Mouse (Mus musculus): Measurements from ENCODE around the gene Ell. TPM values are rescaled to one million over a fixed set of nuclear protein-coding genes. Genes with fewer than 3 reads are reported as not detected.

Gene Ell
- polyA plus RNA-seq, 1 experiment, result 27.9 TPM

DNA sequence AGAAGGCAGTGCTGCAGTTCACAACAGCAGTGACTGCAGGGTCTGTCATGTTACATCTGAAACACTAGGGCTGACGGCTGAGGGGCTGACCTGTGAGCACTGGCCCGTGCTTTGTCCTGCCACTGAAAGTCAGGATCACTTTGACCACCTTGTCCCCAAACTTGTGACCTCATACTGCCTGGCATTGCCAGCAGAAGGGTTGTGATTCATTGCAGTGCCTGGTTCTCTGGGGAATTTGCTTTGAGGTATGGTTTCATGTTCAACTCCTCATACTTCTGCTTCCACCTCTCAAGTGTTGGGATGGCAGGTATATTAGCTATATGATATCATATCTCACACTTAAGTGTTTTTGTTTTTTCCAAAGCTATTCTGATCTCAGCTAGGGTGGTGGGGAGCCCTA lies 3.6 kb upstream of the Ell start:
- WGBS, result 90% methylated on average over 2 of the region's 2 CpGs
- TF ChIP-seq CTCF (IDR thresholded peaks at IDR 0.05; ENCODE audit: borderline replicate concordance, insufficient read depth, low read depth, low read length) (no peak), POLR2A (IDR thresholded peaks at IDR 0.05; ENCODE audit: borderline replicate concordance, insufficient read depth, low read length) (no peak)
- DNase-seq, result no peak
- Histone ChIP-seq H3K4me3 (replicated peaks; ENCODE audit: insufficient read depth, low read depth, low read length) (no peak overlapping the region), H3K27ac (ENCODE audit: insufficient read depth, low read length) (no peak overlapping the region), H3K4me1 (ENCODE audit: control insufficient read depth, insufficient read depth, low read length) (no peaks in the 10 kb centered on the region; the same call in 1 of the 2 replicates), H3K27me3 (ENCODE audit: control insufficient read depth, insufficient read depth, low read length) (no peaks in the 10 kb centered on the region)

DNA sequence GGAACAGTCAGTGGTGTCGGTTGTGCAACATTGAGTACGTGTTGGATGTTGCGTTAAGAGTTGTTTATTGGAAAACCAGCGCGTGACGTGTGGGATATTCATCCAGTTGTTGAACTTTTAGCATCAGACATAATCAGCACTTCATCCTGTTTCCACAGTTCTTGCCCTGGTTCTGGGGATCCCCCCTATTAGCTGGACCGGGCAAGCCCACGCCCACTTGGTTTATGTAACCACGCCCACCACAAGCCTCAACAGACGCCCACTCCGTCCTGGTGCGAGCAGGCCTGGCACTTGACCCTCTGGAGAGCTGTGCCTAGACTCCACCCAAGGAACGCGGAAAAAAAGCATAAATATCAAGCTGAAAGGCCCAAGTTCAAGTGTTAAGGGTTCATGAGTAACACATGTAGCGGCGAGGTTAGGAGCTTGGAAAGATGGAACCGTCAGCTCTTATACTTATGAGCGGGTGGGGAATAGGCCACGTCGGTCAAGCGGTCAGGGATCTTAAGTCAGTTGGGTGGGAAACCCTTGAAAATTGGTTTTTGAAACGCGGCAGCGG lies 1.2 kb upstream of the Ell start:
- 23% methylated on average over 24 of the region's 24 CpGs for WGBS

DNA sequence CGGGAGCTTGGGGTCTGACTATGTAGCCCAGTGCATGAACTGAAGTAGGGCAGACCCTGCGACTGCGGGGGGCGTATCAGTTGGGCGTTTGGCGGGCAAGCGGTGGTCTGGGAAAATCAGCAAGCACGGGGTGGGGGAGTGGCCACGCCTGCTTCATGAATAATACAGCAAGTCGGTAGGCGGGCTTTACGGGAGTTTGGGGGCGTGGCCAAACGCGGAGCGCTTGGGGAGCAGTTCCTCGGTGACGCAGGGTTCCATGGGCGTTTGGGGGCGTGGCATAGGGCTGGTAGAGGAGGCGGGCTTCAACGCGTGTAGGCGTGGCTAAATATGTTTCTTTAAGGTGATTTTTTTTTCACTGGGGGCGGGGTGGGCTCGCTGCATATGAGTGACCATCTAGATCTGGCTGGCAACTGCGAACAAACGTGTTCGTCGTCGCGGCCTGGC lies 602 bp upstream of the Ell start:
- no peaks in the 10 kb centered on the region for H3K27me3 ChIP-seq (ENCODE audit: control insufficient read depth, insufficient read depth, low read length)
- WGBS, result 1% methylated on average over 32 of the region's 32 CpGs
- no peak for TF ChIP-seq CTCF (IDR thresholded peaks at IDR 0.05; ENCODE audit: borderline replicate concordance, insufficient read depth, low read depth, low read length)
- TF ChIP-seq POLR2A (IDR thresholded peaks at IDR 0.05; ENCODE audit: borderline replicate concordance, insufficient read depth, low read length), result 0 out of 2 replicates have a peak, but pooled peaks have one; percentile 13
- H3K4me3 ChIP-seq (replicated peaks; ENCODE audit: insufficient read depth, low read depth, low read length), result peak overlapping the region; percentile 61
- H3K4me1 ChIP-seq (ENCODE audit: control insufficient read depth, insufficient read depth, low read length), result peaks cover 11% of the 10 kb centered on the region
- peak; percentile 98 to 99 for DNase-seq
- peak overlapping the region; percentile 48 for H3K27ac ChIP-seq (ENCODE audit: insufficient read depth, low read length)

More for the DNA sequence above, 1.2 kb upstream of the Ell start:
- Histone ChIP-seq H3K4me1 (ENCODE audit: control insufficient read depth, insufficient read depth, low read length) (peaks cover 5% of the 10 kb centered on the region; the same call in 1 of the 2 replicates), H3K27me3 (ENCODE audit: control insufficient read depth, insufficient read depth, low read length) (no peaks in the 10 kb centered on the region), H3K27ac (ENCODE audit: insufficient read depth, low read length) (no peak overlapping the region), H3K4me3 (replicated peaks; ENCODE audit: insufficient read depth, low read depth, low read length) (peak overlapping the region; percentile 61)
- DNase-seq, result peak; percentile 50 to 55
- no peak for TF ChIP-seq CTCF (IDR thresholded peaks at IDR 0.05; ENCODE audit: borderline replicate concordance, insufficient read depth, low read depth, low read length)
- TF ChIP-seq POLR2A (IDR thresholded peaks at IDR 0.05; ENCODE audit: borderline replicate concordance, insufficient read depth, low read length), result no peak

DNA sequence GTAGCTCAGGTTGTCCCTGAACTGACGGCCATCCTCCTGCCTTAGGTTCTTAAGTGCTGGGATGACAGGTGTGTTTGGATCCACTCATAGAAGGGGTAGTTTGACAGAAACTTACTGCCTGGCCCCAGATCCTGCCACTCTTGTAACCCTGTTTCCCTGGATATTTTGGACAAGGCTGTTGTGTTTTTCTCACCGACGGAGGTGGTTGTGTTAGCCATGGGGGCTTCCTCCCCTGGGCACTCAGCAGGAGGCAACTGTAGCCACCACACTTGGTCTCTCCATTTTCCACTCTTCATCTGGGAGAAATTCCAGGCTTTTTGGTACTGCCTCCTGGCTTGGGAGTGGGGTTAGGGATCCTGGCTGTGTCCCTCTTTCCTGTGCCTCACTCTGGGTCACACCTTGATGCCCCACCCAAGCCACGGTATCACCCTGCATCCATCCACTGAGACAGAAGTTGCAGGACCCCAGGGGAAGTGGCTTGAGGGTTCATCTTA lies 803 bp downstream of the Ell start:
- H3K4me1 ChIP-seq (ENCODE audit: control insufficient read depth, insufficient read depth, low read length), result peaks cover 16% of the 10 kb centered on the region
- H3K4me3 ChIP-seq (replicated peaks; ENCODE audit: insufficient read depth, low read depth, low read length), result peak overlapping the region; percentile 61
- 2% methylated on average over 4 of the region's 4 CpGs for WGBS
- no peaks in the 10 kb centered on the region for H3K27me3 ChIP-seq (ENCODE audit: control insufficient read depth, insufficient read depth, low read length)
- peak; percentile 38 to 41 for DNase-seq
- TF ChIP-seq CTCF (IDR thresholded peaks at IDR 0.05; ENCODE audit: borderline replicate concordance, insufficient read depth, low read depth, low read length) (no peak), POLR2A (IDR thresholded peaks at IDR 0.05; ENCODE audit: borderline replicate concordance, insufficient read depth, low read length) (no peak)
- H3K27ac ChIP-seq (ENCODE audit: insufficient read depth, low read length), result no peak overlapping the region

DNA sequence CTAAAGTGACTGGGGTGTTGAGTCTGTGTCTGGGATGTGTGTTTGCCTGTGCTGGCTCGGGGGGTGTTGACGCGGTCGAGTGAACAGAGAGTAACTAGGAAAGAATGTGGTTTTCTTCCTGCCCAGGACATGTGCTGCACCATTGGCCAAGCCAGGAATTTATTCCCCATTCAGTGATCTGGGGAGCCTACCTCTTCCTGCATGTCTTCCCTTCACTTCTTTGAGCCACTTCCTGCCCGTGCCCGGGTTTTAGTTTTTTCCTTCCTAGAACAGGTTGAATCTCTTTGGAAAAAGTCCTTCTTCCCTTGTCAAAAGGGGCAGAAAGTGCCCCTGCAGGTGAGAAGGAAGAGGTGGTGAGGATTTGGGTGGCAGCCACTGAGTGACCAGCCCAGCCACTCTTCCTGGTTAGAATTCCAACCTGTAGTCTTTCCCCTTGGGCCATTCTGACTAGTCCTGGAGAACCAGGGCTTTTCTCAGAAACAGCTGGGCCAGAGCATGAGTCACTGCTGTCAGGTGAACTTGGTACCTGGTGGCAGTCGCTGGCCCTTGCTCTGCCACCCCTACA lies 1.3 kb downstream of the Ell start:
- peaks cover 19% of the 10 kb centered on the region for H3K4me1 ChIP-seq (ENCODE audit: control insufficient read depth, insufficient read depth, low read length)
- H3K27ac ChIP-seq (ENCODE audit: insufficient read depth, low read length), result no peak overlapping the region
- no peaks in the 10 kb centered on the region for H3K27me3 ChIP-seq (ENCODE audit: control insufficient read depth, insufficient read depth, low read length)
- DNase-seq, result no peak
- no peak for TF ChIP-seq POLR2A (IDR thresholded peaks at IDR 0.05; ENCODE audit: borderline replicate concordance, insufficient read depth, low read length)
- TF ChIP-seq CTCF (IDR thresholded peaks at IDR 0.05; ENCODE audit: borderline replicate concordance, insufficient read depth, low read depth, low read length), result no peak
- 24% methylated on average over 7 of the region's 7 CpGs for WGBS
- peak overlapping the region; percentile 61 for H3K4me3 ChIP-seq (replicated peaks; ENCODE audit: insufficient read depth, low read depth, low read length)

DNA sequence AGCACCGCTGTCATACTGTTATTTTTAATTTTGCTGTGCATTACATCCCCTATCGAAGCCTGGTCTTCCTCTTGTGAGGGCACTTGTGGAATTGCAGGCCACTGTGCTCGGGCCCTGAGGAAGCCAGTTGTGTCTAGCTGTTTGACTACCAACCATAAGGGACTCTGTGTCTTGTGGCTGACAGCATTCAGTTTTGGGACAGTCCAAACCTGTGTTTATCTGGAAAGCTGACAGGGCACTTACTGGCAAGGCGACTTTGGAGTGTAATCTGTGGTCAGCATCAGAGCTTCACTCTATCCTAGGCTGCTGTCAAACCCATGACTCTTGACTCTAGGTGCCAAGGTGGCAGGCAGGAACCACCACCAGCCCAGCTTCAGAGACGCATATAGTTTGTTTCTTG lies 1.8 kb downstream of the Ell start:
- H3K4me1 ChIP-seq (ENCODE audit: control insufficient read depth, insufficient read depth, low read length), result peaks cover 19% of the 10 kb centered on the region
- DNase-seq, result no peak
- WGBS, result 51% methylated on average over 5 of the region's 5 CpGs
- H3K27ac ChIP-seq (ENCODE audit: insufficient read depth, low read length), result no peak overlapping the region
- H3K27me3 ChIP-seq (ENCODE audit: control insufficient read depth, insufficient read depth, low read length), result no peaks in the 10 kb centered on the region
- no peak for TF ChIP-seq POLR2A (IDR thresholded peaks at IDR 0.05; ENCODE audit: borderline replicate concordance, insufficient read depth, low read length)
- TF ChIP-seq CTCF (IDR thresholded peaks at IDR 0.05; ENCODE audit: borderline replicate concordance, insufficient read depth, low read depth, low read length), result no peak
- H3K4me3 ChIP-seq (replicated peaks; ENCODE audit: insufficient read depth, low read depth, low read length), result peak overlapping the region; percentile 26

DNA sequence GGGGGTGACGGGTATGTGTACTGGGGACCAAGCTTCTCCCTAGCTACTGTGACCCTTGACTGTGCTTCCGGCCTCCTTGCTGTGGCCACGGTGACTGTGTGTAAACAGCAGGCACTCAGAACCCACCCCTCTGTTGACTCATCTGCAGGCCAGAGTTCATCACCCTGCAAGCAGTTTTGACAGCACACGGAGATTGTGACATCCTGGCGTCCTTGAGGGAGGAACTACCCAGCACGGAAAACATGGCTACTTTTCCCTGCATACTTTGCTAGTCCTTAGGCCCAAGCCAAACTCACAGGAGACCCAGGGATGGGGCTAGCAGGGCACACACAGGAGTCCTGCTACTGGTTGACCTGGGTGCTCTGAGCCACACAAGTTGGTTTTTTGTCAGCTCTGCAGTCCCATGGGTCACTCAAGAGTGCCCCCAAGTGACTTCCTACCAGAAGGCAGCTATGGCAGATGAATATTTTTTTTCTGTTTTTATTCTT lies 5.0 kb downstream of the Ell start:
- Histone ChIP-seq H3K4me1 (ENCODE audit: control insufficient read depth, insufficient read depth, low read length) (peaks cover 27% of the 10 kb centered on the region), H3K27me3 (ENCODE audit: control insufficient read depth, insufficient read depth, low read length) (no peaks in the 10 kb centered on the region), H3K4me3 (replicated peaks; ENCODE audit: insufficient read depth, low read depth, low read length) (no peak overlapping the region), H3K27ac (ENCODE audit: insufficient read depth, low read length) (no peak overlapping the region)
- WGBS, result 70% methylated on average over 6 of the region's 6 CpGs
- no peak for DNase-seq
- TF ChIP-seq CTCF (IDR thresholded peaks at IDR 0.05; ENCODE audit: borderline replicate concordance, insufficient read depth, low read depth, low read length), result peak; percentile 44; the same call in 1 of the 2 replicates
- no peak for TF ChIP-seq POLR2A (IDR thresholded peaks at IDR 0.05; ENCODE audit: borderline replicate concordance, insufficient read depth, low read length)

DNA sequence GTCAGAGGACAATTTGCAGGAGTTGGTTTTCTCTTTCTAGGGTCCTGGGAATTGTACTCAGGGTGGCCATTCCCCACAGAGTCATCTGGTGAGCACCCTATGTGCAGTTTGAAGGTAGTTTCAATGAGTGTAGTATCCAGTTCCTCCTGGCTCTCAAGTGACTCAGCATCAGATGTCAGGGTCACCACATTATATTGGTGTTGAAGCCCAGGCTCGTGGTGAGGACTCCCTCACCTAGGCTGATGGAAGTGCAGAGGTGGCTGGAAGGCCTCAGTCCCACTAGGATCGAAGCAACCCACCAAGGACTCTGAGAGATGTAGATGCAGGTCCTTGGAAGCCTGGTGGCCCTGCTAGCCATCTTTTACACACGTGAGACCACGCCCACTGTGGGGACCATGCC lies 7.2 kb downstream of the Ell start:
- H3K27me3 ChIP-seq (ENCODE audit: control insufficient read depth, insufficient read depth, low read length), result no peaks in the 10 kb centered on the region
- DNase-seq, result no peak
- H3K4me3 ChIP-seq (replicated peaks; ENCODE audit: insufficient read depth, low read depth, low read length), result no peak overlapping the region
- peaks cover 34% of the 10 kb centered on the region for H3K4me1 ChIP-seq (ENCODE audit: control insufficient read depth, insufficient read depth, low read length)
- WGBS, result 78% methylated on average over 4 of the region's 4 CpGs
- H3K27ac ChIP-seq (ENCODE audit: insufficient read depth, low read length), result no peak overlapping the region
- no peak for TF ChIP-seq POLR2A (IDR thresholded peaks at IDR 0.05; ENCODE audit: borderline replicate concordance, insufficient read depth, low read length)
- no peak for TF ChIP-seq CTCF (IDR thresholded peaks at IDR 0.05; ENCODE audit: borderline replicate concordance, insufficient read depth, low read depth, low read length)
